Mouse (Mus musculus): ENCODE data around the gene Abcb6.

Gene Abcb6

DNA sequence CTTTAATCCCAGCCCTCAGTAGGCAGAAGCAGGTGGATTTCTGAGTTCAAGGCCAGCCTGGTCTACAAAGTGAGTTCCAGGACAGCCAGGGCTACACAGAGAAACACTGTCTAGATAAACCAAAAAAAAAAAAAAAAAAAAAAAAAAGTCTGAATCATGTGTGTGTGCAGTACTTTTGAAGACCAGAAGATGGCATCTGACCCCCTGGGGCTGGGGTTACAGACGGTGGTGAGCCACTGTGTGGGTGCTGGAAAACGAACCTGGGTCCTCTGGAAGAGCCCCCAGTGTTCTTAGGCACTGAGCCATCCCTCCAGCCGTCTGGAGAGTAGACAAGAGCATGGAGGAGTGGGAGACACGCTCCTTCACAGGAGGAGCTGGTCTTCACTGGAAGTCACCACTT lies 2.0 kb upstream of the Abcb6 start:
- no peaks in the 10 kb centered on the region; the same call in none of the 2 replicates for H3K36me3 ChIP-seq (ENCODE audit: control insufficient read depth, insufficient read depth, low read length, poor library complexity, severe bottlenecking)
- H3K27me3 ChIP-seq (ENCODE audit: control insufficient read depth, insufficient read depth, low read length, poor library complexity, severe bottlenecking), result no peaks in the 10 kb centered on the region
- no peak for DNase-seq (ENCODE audit: low read depth, low spot score)

- no peaks in the 10 kb centered on the region; the same call in none of the 2 replicates for H3K36me3 ChIP-seq (ENCODE audit: control insufficient read depth, insufficient read depth, low read length, poor library complexity, severe bottlenecking)
- no peak for DNase-seq (ENCODE audit: low read depth, low spot score)
- H3K27me3 ChIP-seq (ENCODE audit: control insufficient read depth, insufficient read depth, low read length, poor library complexity, severe bottlenecking), result no peaks in the 10 kb centered on the region
Measured at GRCm38 (mm10) chr1:75181377-75181870, 1.2 kb upstream of the Abcb6 start.

DNA sequence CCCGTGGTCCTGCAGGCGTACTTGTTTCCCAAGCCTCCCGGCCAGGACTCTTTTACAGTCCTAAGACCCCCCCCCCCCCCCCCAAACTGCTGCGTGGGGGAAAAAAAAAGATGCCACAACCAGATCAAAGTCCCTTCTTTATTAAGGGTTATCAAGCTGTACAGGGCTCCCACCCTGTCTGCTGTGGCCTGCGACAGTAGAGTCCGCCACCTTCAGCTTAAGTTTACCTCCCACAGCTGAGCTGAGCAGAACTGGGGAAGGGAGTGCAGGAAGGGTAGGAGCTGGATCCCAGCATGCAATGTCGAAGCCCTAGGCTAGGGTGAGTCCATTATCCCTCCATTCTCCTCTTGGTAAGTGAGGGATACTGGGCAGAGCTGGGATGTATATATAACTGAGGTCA lies 549 bp upstream of the Abcb6 start:
- Histone ChIP-seq H3K36me3 (ENCODE audit: control insufficient read depth, insufficient read depth, low read length, poor library complexity, severe bottlenecking) (no peaks in the 10 kb centered on the region; the same call in none of the 2 replicates), H3K27me3 (ENCODE audit: control insufficient read depth, insufficient read depth, low read length, poor library complexity, severe bottlenecking) (no peaks in the 10 kb centered on the region)
- DNase-seq (ENCODE audit: low read depth, low spot score), result no peak

DNA sequence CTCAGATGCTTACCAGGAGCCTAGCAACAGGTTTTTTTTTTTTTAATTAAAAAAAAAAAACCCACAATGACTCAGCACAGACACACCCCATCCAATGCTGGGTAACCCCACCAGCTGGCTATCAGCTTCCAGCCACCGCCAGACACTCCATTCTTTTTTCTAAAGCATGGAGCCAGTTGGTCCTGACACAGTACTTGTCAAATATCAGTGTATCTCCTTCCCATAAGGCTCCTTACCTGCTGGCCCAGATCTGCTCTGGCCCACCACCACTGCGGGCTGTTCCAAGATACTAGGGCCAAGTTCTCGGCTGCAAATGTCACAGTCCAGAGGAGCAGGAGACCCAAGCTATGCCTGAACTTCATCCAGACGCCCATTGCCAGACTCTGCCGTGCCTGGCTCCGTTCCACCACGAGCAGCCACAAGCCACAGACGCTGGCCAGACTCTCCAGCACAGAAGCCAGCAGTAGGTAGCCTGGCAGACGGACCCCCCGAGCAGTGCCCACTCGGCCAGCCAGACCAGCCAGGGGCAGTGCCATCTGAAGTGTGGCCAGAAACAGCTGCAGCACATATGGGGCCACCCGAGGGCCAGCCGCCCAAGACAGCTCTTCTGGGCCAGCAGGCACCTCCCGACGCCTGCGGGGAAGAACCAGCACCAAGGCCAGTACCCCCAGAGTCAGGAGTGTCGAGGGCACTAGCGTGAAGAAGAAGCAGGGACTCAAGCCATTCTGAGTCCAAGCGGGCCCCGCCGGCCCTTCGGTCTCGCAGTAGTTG lies 673 bp downstream of the Abcb6 start:
- Histone ChIP-seq H3K27me3 (ENCODE audit: control insufficient read depth, insufficient read depth, low read length, poor library complexity, severe bottlenecking) (no peaks in the 10 kb centered on the region), H3K36me3 (ENCODE audit: control insufficient read depth, insufficient read depth, low read length, poor library complexity, severe bottlenecking) (no peaks in the 10 kb centered on the region; the same call in none of the 2 replicates)
- DNase-seq (ENCODE audit: low read depth, low spot score), result no peak

DNA sequence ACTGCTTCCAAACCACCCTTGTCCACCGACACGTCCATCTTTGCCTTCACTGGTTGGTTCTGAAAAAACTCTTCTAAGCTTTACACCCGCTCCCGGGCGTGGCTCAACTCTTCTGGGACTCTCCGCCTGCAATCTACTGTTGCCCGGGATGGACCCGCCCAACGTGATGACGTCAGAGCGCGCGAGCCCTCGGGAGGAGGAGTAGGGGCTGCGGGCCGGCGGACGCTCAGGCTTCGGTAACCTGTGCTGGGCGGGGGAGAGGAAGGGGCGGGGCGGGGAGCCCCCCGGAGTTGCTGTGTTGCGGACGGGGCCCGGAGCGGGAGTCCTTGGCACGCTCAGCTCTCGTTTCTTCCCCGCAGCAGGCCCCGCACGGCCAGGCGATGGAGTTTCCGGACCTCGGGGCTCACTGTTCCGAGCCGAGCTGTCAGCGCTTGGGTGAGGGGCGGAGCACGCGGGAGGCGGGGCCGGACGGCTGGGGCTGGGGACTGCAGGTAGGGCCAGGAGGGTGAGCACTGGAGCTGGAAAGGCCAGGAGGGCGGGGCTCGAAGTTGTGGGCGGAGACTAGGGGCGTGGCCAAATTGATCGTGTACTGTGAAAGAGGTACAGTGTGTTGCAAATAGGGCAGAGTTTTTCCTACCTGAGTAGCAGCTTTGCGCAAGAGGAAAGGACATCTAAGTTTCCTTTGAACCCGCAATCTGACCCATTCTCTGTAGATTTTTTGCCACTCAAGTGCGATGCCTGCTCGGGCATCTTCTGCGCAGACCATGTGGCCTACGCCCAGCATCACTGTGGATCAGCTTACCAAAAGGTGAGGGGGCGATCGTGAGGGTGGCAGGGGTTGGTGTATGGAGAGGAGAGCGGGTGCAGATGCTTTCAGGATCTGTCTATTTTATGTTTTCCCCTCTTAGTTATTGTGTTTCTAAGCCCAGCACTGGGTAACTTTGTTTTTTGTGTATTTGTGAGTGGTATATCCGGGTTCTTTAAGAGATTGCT lies 11.4 kb downstream of the Abcb6 start, which contains the start of gene Zfand2b:
Gene Zfand2b (plus strand): TSS at position 175 of the 993 bp plus-strand sequence.
- H3K36me3 ChIP-seq (ENCODE audit: control insufficient read depth, insufficient read depth, low read length, poor library complexity, severe bottlenecking), result peaks cover 8% of the 10 kb centered on the region
- peak; percentile 97 for DNase-seq (ENCODE audit: low read depth, low spot score)
- no peaks in the 10 kb centered on the region for H3K27me3 ChIP-seq (ENCODE audit: control insufficient read depth, insufficient read depth, low read length, poor library complexity, severe bottlenecking)

- H3K27me3 ChIP-seq (ENCODE audit: control insufficient read depth, insufficient read depth, low read length, poor library complexity, severe bottlenecking), result no peaks in the 10 kb centered on the region
- peaks cover 7% of the 10 kb centered on the region for H3K36me3 ChIP-seq (ENCODE audit: control insufficient read depth, insufficient read depth, low read length, poor library complexity, severe bottlenecking)
- no peak for DNase-seq (ENCODE audit: low read depth, low spot score)
Measured at GRCm38 (mm10) chr1:75168093-75168471, 12.1 kb downstream of the Abcb6 start.

DNA sequence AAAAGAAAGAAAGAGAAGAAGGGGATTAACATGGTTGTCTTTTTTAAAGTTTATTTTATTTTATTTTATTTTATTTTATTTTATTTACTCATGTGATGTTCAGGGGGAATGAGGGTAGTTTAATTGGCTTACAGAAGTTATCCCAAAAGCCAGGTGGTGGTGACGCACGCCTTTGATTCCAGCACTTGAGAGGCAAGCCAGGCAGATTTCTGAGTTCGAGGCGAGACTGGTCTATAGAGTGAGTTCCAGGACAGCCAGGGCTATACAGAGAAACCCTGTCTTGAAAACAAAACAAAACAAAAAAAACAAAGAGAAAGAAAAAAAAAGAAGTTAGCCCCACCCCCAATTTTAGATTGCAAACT lies 20.0 kb downstream of the Abcb6 start:
- H3K36me3 ChIP-seq (ENCODE audit: control insufficient read depth, insufficient read depth, low read length, poor library complexity, severe bottlenecking), result no peaks in the 10 kb centered on the region
- H3K27me3 ChIP-seq (ENCODE audit: control insufficient read depth, insufficient read depth, low read length, poor library complexity, severe bottlenecking), result no peaks in the 10 kb centered on the region
- no peak for DNase-seq (ENCODE audit: low read depth, low spot score)

DNA sequence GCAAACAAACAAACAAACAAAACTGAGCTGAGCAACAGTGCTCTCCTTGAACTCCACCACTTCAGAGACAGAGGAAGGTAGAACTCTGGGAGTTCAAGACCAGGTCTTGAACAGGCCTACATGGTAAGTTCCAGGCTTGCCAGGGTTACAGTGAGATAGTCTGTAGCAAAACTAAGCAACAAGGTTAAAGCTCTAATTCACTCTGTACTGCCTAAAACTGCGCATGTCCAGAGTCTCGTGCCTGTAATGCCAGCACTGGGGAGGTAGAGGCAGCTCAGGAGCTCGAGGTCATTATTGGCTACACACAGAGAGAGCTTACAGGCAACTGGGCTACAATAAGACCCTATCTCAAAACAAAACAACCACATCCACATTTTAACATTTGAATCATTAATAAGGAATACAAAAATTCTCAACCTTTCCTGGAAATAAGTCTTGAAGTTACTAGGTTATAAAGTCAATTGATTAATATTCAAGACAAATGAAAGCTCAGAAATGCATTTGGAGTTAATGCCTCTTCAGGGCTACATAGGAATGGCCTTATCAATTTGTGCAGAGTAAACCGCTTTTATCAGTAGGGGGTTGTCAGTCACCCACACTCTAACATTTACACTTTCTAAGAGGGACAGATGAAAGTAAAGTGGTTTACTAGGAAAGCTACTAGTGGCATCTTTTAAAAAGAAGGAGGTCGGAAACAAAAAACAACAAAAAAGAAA lies 20.5 kb downstream of the Abcb6 start:
- Histone ChIP-seq H3K36me3 (ENCODE audit: control insufficient read depth, insufficient read depth, low read length, poor library complexity, severe bottlenecking) (no peaks in the 10 kb centered on the region), H3K27me3 (ENCODE audit: control insufficient read depth, insufficient read depth, low read length, poor library complexity, severe bottlenecking) (no peaks in the 10 kb centered on the region)
- no peak for DNase-seq (ENCODE audit: low read depth, low spot score)

DNA sequence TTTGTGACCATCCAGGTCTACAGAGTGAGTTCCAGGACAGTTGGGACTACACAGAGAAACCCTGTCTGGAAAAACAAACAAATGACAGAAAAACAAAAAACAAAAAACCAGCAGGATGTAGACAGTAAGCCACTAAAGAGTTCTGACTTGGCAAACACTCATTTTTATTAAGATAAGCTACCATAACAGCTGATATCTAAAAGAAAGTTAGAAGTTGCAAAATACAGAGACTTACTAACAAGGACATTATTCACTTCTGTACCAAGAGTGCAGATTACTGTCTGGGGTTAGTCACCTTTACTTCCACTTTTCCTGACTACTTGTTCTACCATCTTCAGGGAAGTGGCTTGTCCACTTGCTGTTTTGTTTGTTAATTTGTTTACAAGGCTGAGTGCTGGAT lies 21.2 kb downstream of the Abcb6 start:
- Histone ChIP-seq H3K27me3 (ENCODE audit: control insufficient read depth, insufficient read depth, low read length, poor library complexity, severe bottlenecking) (no peaks in the 10 kb centered on the region), H3K36me3 (ENCODE audit: control insufficient read depth, insufficient read depth, low read length, poor library complexity, severe bottlenecking) (no peaks in the 10 kb centered on the region)
- no peak for DNase-seq (ENCODE audit: low read depth, low spot score)

GRCm38 (mm10) chr1:75155837-75156236 lies 24.4 kb downstream of the Abcb6 start:
- no peaks in the 10 kb centered on the region for H3K36me3 ChIP-seq (ENCODE audit: control insufficient read depth, insufficient read depth, low read length, poor library complexity, severe bottlenecking)
- no peak for DNase-seq (ENCODE audit: low read depth, low spot score)
- no peaks in the 10 kb centered on the region for H3K27me3 ChIP-seq (ENCODE audit: control insufficient read depth, insufficient read depth, low read length, poor library complexity, severe bottlenecking)

DNA sequence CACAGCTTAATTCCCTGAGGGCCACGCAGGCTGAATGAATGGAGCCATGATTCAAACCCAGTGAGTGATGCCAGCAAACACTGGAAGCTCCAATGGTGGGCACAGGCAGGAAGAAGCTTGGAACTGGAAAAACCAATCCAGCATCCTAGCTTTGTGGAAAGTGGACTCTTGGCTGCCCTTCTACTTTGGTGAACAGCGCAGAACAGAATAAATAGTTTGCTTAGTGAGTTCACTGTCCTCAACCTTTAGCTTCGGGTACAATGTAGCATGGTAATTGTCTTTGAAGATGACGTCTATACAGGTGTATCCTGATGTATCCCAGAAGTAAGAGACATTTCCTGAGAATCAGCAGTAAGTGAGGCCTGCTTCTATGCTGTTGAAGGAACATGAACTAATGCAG lies 31.5 kb downstream of the Abcb6 start:
- H3K27me3 ChIP-seq (ENCODE audit: control insufficient read depth, insufficient read depth, low read length, poor library complexity, severe bottlenecking), result no peaks in the 10 kb centered on the region
- H3K36me3 ChIP-seq (ENCODE audit: control insufficient read depth, insufficient read depth, low read length, poor library complexity, severe bottlenecking), result peaks cover 9% of the 10 kb centered on the region
- no peak for DNase-seq (ENCODE audit: low read depth, low spot score)

- no peak for DNase-seq (ENCODE audit: low read depth, low spot score)
- Histone ChIP-seq H3K36me3 (ENCODE audit: control insufficient read depth, insufficient read depth, low read length, poor library complexity, severe bottlenecking) (peaks cover 9% of the 10 kb centered on the region), H3K27me3 (ENCODE audit: control insufficient read depth, insufficient read depth, low read length, poor library complexity, severe bottlenecking) (no peaks in the 10 kb centered on the region)
Measured at GRCm38 (mm10) chr1:75147411-75148135, 32.6 kb downstream of the Abcb6 start.

GRCm38 (mm10) chr1:75145589-75145988 lies 34.6 kb downstream of the Abcb6 start:
- peaks cover 9% of the 10 kb centered on the region for H3K36me3 ChIP-seq (ENCODE audit: control insufficient read depth, insufficient read depth, low read length, poor library complexity, severe bottlenecking)
- H3K27me3 ChIP-seq (ENCODE audit: control insufficient read depth, insufficient read depth, low read length, poor library complexity, severe bottlenecking), result no peaks in the 10 kb centered on the region
- no peak for DNase-seq (ENCODE audit: low read depth, low spot score)

Data from splenic B cell, adult 2 months (primary cell).